In the genomic region with DNA sequence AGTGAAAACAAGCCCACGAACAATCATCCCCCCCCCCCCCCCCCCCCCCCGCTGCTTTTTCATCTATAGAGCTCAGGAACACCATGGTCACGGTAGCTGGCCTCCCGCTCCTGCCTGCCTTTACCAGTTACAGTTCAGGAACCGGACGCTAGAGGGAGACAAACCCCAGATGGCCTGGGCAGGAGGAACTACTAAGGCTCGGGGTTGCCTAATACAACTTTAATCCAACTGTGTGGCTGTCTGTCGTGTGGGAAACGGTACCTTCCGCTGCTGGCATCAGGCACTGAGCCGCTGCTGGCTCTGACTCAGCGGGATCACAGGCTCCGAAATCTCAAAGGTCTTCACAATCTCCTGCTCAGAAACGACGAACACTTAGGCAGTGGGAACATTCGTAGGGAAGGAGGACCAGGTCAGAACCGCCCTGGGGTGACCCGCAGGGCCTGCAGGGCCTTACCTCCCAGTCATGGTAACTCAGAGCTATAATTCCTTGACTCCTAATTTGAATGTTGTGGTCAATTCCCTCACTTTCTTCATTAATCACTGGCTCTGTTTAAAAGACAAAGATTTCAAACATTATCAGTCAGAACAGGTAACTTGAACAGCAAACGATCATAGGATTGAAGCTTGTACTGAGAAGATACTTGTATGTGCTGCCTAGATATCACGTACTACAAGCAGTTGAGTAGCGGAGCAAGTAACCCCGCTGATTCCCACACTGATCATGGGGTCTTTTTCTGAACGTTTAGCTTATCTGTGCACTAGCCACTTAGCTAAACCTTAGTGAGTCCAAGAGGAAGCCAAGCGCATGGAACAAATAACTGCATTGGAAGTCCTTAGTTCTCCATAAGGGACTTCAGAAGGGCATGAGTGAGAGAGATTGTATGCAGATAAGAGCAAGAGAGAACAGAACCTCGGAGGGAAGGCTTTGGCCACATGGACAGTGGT, we compare ENCODE assay signal across 1 mouse cellular context.
TF ChIP-seq lines count a peak whose summit lies in the region.

No protein-coding gene starts in this region.

TF ChIP-seq in CH12.LX, 34 proteins besides CTCF, POLR2A, EP300 and RAD21 (continued from another document):
- no peak for TF ChIP-seq ZMIZ1 (IDR thresholded peaks at IDR 0.05; ENCODE audit: low read depth, low read length)
- TF ChIP-seq MEF2A (IDR thresholded peaks at IDR 0.05; ENCODE audit: borderline replicate concordance, low read depth, low read length) = no peak
- no peak for TF ChIP-seq ZC3H11A (IDR thresholded peaks at IDR 0.05; ENCODE audit: low read depth, low read length)
- no peak for TF ChIP-seq KAT2A (IDR thresholded peaks at IDR 0.05; ENCODE audit: insufficient replicate concordance, low read length)
- no peak for TF ChIP-seq TCF12 (IDR thresholded peaks at IDR 0.05; ENCODE audit: low read depth, low read length)
- no peak for TF ChIP-seq MAFK (IDR thresholded peaks at IDR 0.05; ENCODE audit: insufficient replicate concordance, low read length)
- no peak for TF ChIP-seq ELF1 (IDR thresholded peaks at IDR 0.05; ENCODE audit: low read depth, low read length)
- no peak for TF ChIP-seq ZKSCAN1 (IDR thresholded peaks at IDR 0.05; ENCODE audit: borderline replicate concordance, low read depth, low read length)
- TF ChIP-seq CHD1 (IDR thresholded peaks at IDR 0.05; ENCODE audit: low read depth, low read length) = no peak
- no peak for TF ChIP-seq HCFC1 (IDR thresholded peaks at IDR 0.05; ENCODE audit: low read depth, low read length)
- TF ChIP-seq NELFE (IDR thresholded peaks at IDR 0.05; ENCODE audit: low read depth, low read length) = no peak
- no peak for TF ChIP-seq RCOR1 (conservative IDR thresholded peaks at IDR 0.05; ENCODE audit: low read depth, low read length)
- no peak for TF ChIP-seq TBP (conservative IDR thresholded peaks at IDR 0.05; ENCODE audit: low read depth, low read length)
